Mouse (Mus musculus) embryonic facial prominence, embryonic 13.5 days (tissue): ENCODE measurements at regions not wholly inside any gene's neighbourhood (a gene's known extent, or its start where the extent isn't known, plus 50 kb on each side); places are given as distances from the start of the nearest gene placed in this dataset.

ENCODE experiments used
- ATAC-seq: fragments of 200-750 bp; cut with Nextera tagmentation; 2 replicates; pipeline ENCODE4 v1.8.0; 2017; ENCODE audit warnings: low read depth; ENCODE audit not compliant: insufficient number of reproducible peaks, insufficient read depth, low FRiP score, low TSS enrichment
- H3K27ac ChIP-seq: fragments of 300-500 bp; sonication (generic); 2 replicates; pipeline ENCODE4 v1.5.1; 2015; ENCODE audit warnings: moderate library complexity, mild to moderate bottlenecking, inconsistent platforms
- H3K27me3 ChIP-seq: fragments of 300-500 bp; sonication (generic); 2 replicates; pipeline ENCODE4 v1.6.1; 2015; ENCODE audit warnings: mild to moderate bottlenecking, inconsistent platforms
- H3K36me3 ChIP-seq: fragments of 300-500 bp; sonication (generic); 2 replicates; pipeline ENCODE4 v1.6.1; 2015; ENCODE audit warnings: mild to moderate bottlenecking, inconsistent platforms
- H3K4me1 ChIP-seq: fragments of 300-500 bp; sonication (generic); 2 replicates; pipeline ENCODE4 v1.6.1; 2015; ENCODE audit warnings: inconsistent platforms
- H3K4me2 ChIP-seq: fragments of 300-500 bp; sonication (generic); 2 replicates; pipeline ENCODE4 v1.6.1; 2015; ENCODE audit warnings: moderate library complexity, mild to moderate bottlenecking, inconsistent platforms
- H3K4me3 ChIP-seq: fragments of 300-500 bp; sonication (generic); 2 replicates; pipeline ENCODE4 v1.5.1; 2015; ENCODE audit warnings: mild to moderate bottlenecking, inconsistent platforms
- H3K9ac ChIP-seq: fragments of 300-500 bp; sonication (generic); 2 replicates; pipeline ENCODE4 v1.6.1; 2015; ENCODE audit warnings: mild to moderate bottlenecking, inconsistent platforms
- H3K9me3 ChIP-seq: fragments of 300-500 bp; sonication (generic); 2 replicates; pipeline ENCODE4 v1.6.1; 2016; ENCODE audit warnings: inconsistent platforms
- WGBS: fragments of 180-500 bp; shearing (Covaris S2); methylation state at CpG from one replicate; pipeline ENCODE4 v1.1.7; 2015; ENCODE audit warnings: mixed read lengths; 5-methylcytosine and 5-hydroxymethylcytosine counted together

GRCm38 (mm10) chr5:96936239-96936638 lies 61.2 kb upstream of the Bmp2k start:
- no peak overlapping the region for H3K9ac ChIP-seq
- H3K4me2 ChIP-seq: no peak overlapping the region
- ATAC-seq: no peak
- H3K27me3 ChIP-seq: no peaks in the 10 kb centered on the region
- WGBS: 70% methylated on average over 3 of the region's 3 CpGs
- no peak overlapping the region for H3K4me3 ChIP-seq
- no peak overlapping the region for H3K27ac ChIP-seq
- no peaks in the 10 kb centered on the region for H3K9me3 ChIP-seq
- no peaks in the 10 kb centered on the region for H3K36me3 ChIP-seq
- H3K4me1 ChIP-seq: peaks cover 6% of the 10 kb centered on the region; the same call in 1 of the 2 replicates

DNA sequence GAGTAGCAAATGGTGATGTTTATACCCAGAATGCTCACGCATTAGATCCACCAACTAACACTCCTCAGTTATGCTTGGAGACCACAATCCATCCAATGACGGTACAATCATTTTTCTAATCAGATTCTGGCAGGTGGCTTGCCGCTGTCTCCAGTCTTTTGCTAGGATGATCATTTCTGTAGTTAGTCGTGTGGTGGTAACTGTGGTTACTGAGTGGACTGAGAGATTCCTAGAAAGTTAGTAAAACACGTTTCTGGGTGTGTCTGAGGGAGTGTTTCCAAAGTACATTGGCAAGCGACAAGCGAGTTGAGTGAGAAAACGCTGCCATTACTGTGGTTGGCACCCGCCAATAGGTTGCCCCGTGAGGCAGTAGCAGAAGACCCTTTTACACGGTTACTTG lies 58.8 kb upstream of the Bmp2k start:
- Histone ChIP-seq H3K27me3 (no peaks in the 10 kb centered on the region), H3K4me3 (no peak overlapping the region), H3K4me1 (peaks cover 6% of the 10 kb centered on the region; the same call in 1 of the 2 replicates), H3K27ac (no peak overlapping the region), H3K9me3 (no peaks in the 10 kb centered on the region), H3K36me3 (no peaks in the 10 kb centered on the region), H3K9ac (no peak overlapping the region), H3K4me2 (no peak overlapping the region)
- 83% methylated on average over 11 of the region's 11 CpGs for WGBS
- no peak for ATAC-seq

DNA sequence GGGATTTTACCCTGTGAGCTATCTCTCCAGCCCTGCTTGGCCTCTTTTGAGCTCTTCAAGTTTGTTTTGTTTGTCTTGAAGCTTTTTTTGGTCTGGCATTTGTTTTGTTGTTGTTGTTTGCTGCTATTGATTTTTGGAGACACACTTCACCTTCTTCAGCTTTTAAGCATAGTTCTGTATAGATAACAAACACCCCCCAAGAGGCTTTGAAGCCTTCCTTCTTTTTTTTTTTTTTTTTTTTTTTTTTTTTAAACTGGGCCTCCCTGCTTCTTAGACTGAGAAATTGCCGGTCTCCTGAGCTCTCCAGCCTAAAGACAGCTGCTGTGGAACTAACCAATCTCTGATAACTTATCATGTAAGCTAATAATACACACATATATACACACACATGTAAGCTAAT lies 58.2 kb upstream of the Bmp2k start:
- H3K4me2 ChIP-seq: no peak overlapping the region
- no peak overlapping the region for H3K9ac ChIP-seq
- peaks cover 6% of the 10 kb centered on the region; the same call in 1 of the 2 replicates for H3K4me1 ChIP-seq
- ATAC-seq: no peak
- no peaks in the 10 kb centered on the region for H3K36me3 ChIP-seq
- H3K27me3 ChIP-seq: no peaks in the 10 kb centered on the region
- no peak overlapping the region for H3K27ac ChIP-seq
- no peaks in the 10 kb centered on the region for H3K9me3 ChIP-seq
- no peak overlapping the region for H3K4me3 ChIP-seq
- WGBS: 28% methylated on average over 1 of the region's 1 CpGs

DNA sequence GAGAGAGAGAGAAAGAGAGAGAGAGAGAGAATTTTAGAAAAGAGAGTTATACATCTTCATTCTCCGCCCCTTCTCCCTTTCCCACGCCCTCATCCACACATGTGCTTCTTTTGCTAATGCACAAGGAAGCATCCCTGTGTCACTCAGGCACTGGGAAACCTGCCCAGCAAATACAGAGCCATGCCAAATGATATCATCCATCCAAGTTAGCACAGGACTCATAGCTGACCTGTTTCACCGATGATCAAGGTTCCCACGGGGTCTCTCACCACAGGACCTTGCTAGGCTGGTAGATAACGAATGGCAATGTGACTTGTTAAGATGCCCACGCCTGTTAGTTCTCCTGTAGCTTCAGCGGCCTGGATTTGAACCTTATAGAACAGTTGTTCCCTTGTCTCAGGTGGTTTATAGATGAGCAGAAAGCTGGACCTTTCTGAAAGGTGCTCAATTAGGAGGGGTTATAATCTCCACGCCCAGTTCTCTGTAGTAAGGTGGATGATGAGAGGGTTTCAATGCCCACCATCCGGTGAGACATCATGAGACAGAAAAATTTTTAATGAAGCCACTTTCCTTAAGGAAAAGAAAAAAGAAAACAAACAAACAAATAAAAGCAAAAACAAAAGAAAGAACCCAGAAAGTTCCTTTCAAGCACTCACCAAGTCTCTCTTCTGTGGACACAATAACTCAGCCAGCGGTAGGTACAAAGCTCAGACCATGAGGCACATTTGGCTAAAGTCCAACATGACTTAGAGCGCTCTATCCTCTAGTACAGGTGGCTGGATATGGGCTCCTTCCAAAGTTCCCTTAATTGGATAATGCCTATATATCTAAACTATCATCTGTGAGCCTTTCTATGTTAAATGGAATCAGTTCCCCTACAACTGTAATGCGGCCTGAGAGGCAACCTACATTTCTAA lies 57.1 kb upstream of the Bmp2k start:
- H3K4me2 ChIP-seq: no peak overlapping the region
- H3K9me3 ChIP-seq: no peaks in the 10 kb centered on the region
- ATAC-seq: no peak

GRCm38 (mm10) chr5:96941087-96941468 lies 56.4 kb upstream of the Bmp2k start:
- WGBS: 48% methylated on average over 7 of the region's 7 CpGs
- H3K36me3 ChIP-seq: no peaks in the 10 kb centered on the region
- H3K4me3 ChIP-seq: no peak overlapping the region
- H3K9me3 ChIP-seq: no peaks in the 10 kb centered on the region
- H3K4me2 ChIP-seq: no peak overlapping the region
- no peaks in the 10 kb centered on the region; the same call in 1 of the 2 replicates for H3K27me3 ChIP-seq
- no peak overlapping the region for H3K9ac ChIP-seq
- ATAC-seq: no peak
- H3K4me1 ChIP-seq: peaks cover 6% of the 10 kb centered on the region; the same call in 1 of the 2 replicates
- no peak overlapping the region for H3K27ac ChIP-seq

More for the DNA sequence above, 57.1 kb upstream of the Bmp2k start:
- peaks cover 6% of the 10 kb centered on the region; the same call in 1 of the 2 replicates for H3K4me1 ChIP-seq
- no peaks in the 10 kb centered on the region for H3K36me3 ChIP-seq
- H3K27ac ChIP-seq: no peak overlapping the region
- no peaks in the 10 kb centered on the region; the same call in 1 of the 2 replicates for H3K27me3 ChIP-seq
- 80% methylated on average over 12 of the region's 12 CpGs for WGBS
- no peak overlapping the region for H3K4me3 ChIP-seq
- H3K9ac ChIP-seq: no peak overlapping the region

- no peak overlapping the region for H3K4me2 ChIP-seq
- no peaks in the 10 kb centered on the region for H3K9me3 ChIP-seq
- no peak overlapping the region for H3K9ac ChIP-seq
- H3K4me3 ChIP-seq: no peak overlapping the region
- WGBS: 80% methylated on average over 2 of the region's 2 CpGs
- peaks cover 6% of the 10 kb centered on the region; the same call in 1 of the 2 replicates for H3K4me1 ChIP-seq
- no peak for ATAC-seq
- H3K27me3 ChIP-seq: no peaks in the 10 kb centered on the region; the same call in 1 of the 2 replicates
- no peak overlapping the region for H3K27ac ChIP-seq
- no peaks in the 10 kb centered on the region for H3K36me3 ChIP-seq
These were observed 56.0 kb upstream of the Bmp2k start for GRCm38 (mm10) chr5:96941518-96941917.
